6 mouse cellular contexts compared by ENCODE assay signal in the genomic region with DNA sequence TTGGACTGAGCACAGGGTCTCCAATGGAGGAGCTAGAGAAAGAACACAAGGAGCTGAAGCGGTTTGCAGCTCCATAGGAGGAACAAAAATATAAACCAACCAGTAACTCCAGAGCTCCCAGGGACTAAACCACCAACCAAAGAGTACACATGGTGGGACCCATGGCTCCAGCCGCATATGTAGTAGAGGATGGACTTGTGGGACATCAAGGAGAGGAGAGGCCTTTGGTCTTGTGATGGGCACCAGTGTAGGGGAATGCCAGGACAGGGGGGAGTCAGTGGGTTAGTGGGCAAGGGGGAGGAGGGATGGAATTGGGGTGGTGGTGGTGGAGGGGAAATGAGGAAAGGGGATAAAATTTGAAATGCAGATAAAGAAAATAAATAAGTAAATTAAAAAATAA. TPM values are rescaled to one million over a fixed set of nuclear protein-coding genes. Genes with fewer than 3 reads are reported as not detected.
DNase-seq lines count a peak whose midpoint lies in the region; ATAC-seq and TF ChIP-seq lines count a peak whose summit lies in the region.
"Not testable (repeated sequence)": the region's sequence is repeated elsewhere in the genome, so short reads cannot be mapped to it uniquely, and the experiment has no call there.

No protein-coding gene starts in this region.

- DNase-seq in heart, embryonic 10.5 days (ENCODE audit: low spot score): peak; percentile 74
- DNase-seq in kidney, postnatal 0 days (ENCODE audit: low spot score): not testable (repeated sequence)
- DNase-seq in retina, postnatal 1 day: peak; percentile 1

- WGBS in embryonic facial prominence, embryonic 12.5 days: 82% methylated on average over 2 of the region's 2 CpGs
- WGBS in heart, embryonic 10.5 days: 78% methylated on average over 2 of the region's 2 CpGs
- WGBS in hindbrain, embryonic 15.5 days: 89% methylated on average over 2 of the region's 2 CpGs
- whole genome bisulfite sequencing in kidney, postnatal 0 days: 83% methylated on average over 2 of the region's 2 CpGs
- WGBS in liver, embryonic 12.5 days (ENCODE audit: insufficient replicate concordance): 56% methylated on average over 2 of the region's 2 CpGs

- 0 out of 2 replicates have a peak, but pooled peaks have one; percentile 35 for ATAC-seq in embryonic facial prominence, embryonic 12.5 days (ENCODE audit: insufficient number of reproducible peaks, insufficient read depth, low FRiP score, low TSS enrichment)
- peak; percentile 63; the same call in 1 of the 2 replicates for ATAC-seq in hindbrain, embryonic 15.5 days (ENCODE audit: low FRiP score, low read depth)
- peak; percentile 71 for ATAC-seq in kidney, postnatal 0 days (replicated peaks; ENCODE audit: low FRiP score, low read depth)
- ATAC-seq in liver, embryonic 12.5 days: peak; percentile 57; the same call in 1 of the 2 replicates

- TF ChIP-seq CTCF in kidney, postnatal 0 days (IDR thresholded peaks at IDR 0.05; ENCODE audit: low read depth): not testable (repeated sequence)

- not testable (repeated sequence) for H3K4me3 ChIP-seq in embryonic facial prominence, embryonic 12.5 days; heart, embryonic 10.5 days; hindbrain, embryonic 15.5 days; kidney, postnatal 0 days (replicated peaks; ENCODE audit: low read depth, low read length); liver, embryonic 12.5 days

- H3K9ac ChIP-seq in embryonic facial prominence, embryonic 12.5 days; hindbrain, embryonic 15.5 days; kidney, postnatal 0 days (ENCODE audit: low read depth, low read length); liver, embryonic 12.5 days: not testable (repeated sequence)

- H3K9me3 ChIP-seq in embryonic facial prominence, embryonic 12.5 days; heart, embryonic 10.5 days; hindbrain, embryonic 15.5 days; kidney, postnatal 0 days (replicated peaks; ENCODE audit: low read length); liver, embryonic 12.5 days (replicated peaks): not testable (repeated sequence)

- H3K4me1 ChIP-seq in embryonic facial prominence, embryonic 12.5 days; heart, embryonic 10.5 days; hindbrain, embryonic 15.5 days (replicated peaks); kidney, postnatal 0 days (replicated peaks; ENCODE audit: insufficient read depth, low read length); liver, embryonic 12.5 days: not testable (repeated sequence)

- not testable (repeated sequence) for H3K36me3 ChIP-seq in embryonic facial prominence, embryonic 12.5 days; heart, embryonic 10.5 days; hindbrain, embryonic 15.5 days; kidney, postnatal 0 days (ENCODE audit: insufficient read depth, low read length); liver, embryonic 12.5 days

- not testable (repeated sequence) for H3K27me3 ChIP-seq in embryonic facial prominence, embryonic 12.5 days; heart, embryonic 10.5 days (ENCODE audit: insufficient read depth, poor library complexity, severe bottlenecking); hindbrain, embryonic 15.5 days; kidney, postnatal 0 days (ENCODE audit: insufficient read depth, low read length); liver, embryonic 12.5 days (replicated peaks)

- H3K4me2 ChIP-seq in embryonic facial prominence, embryonic 12.5 days (replicated peaks); hindbrain, embryonic 15.5 days; kidney, postnatal 0 days (ENCODE audit: low read length); liver, embryonic 12.5 days: not testable (repeated sequence)

- not testable (repeated sequence) for H3K27ac ChIP-seq in embryonic facial prominence, embryonic 12.5 days; heart, embryonic 10.5 days; hindbrain, embryonic 15.5 days (replicated peaks); kidney, postnatal 0 days; liver, embryonic 12.5 days

RNA-seq across cellular contexts. Expression of a gene that starts 35.1 kb away (rescaled TPM):
- 8.1 and 8.5 TPM in 2 replicates for polyA plus RNA-seq in embryonic facial prominence, embryonic 12.5 days (2016; fragmentation: Nextera tagmentation; extraction: Ambion mirVana)
- polyA plus RNA-seq in heart, embryonic 10.5 days (2016; fragmentation: Nextera tagmentation; extraction: Ambion mirVana): 5.1 and 5.2 TPM in 2 replicates
- polyA plus RNA-seq in hindbrain, embryonic 15.5 days (2015; fragmentation: Nextera tagmentation; extraction: Ambion mirVana): 6.6 and 8.3 TPM in 2 replicates
- 4.8 and 5.4 TPM in 2 replicates for polyA plus RNA-seq in kidney, postnatal 0 days (2015; fragmentation: Nextera tagmentation; extraction: Ambion mirVana)
- 2.0 and 2.5 TPM in 2 replicates for polyA plus RNA-seq in liver, embryonic 12.5 days (2016; fragmentation: Nextera tagmentation; extraction: Ambion mirVana)
